Mouse (Mus musculus) kidney, adult 2 months (tissue): ENCODE data around the gene Ceacam18. TPM values are rescaled to one million over a fixed set of nuclear protein-coding genes. Genes with fewer than 3 reads are reported as not detected.

Experiments used
- DNase-seq: peaks from one replicate; pipeline ENCODE4 v3.0.0; 2021
- H3K27ac ChIP-seq: fragments of 200-500 bp; 2 replicates; pipeline ENCODE4 v1.5.1; 2012; ENCODE audit warnings: low read depth, low read length, control low read depth, inconsistent platforms; ENCODE audit not compliant: insufficient read depth
- H3K27me3 ChIP-seq: fragments of 200-500 bp; replicated peaks from 2 replicates; pipeline ENCODE4 v1.6.1; 2012; ENCODE audit warnings: mild to moderate bottlenecking, moderate library complexity, low read length, inconsistent platforms; ENCODE audit not compliant: control insufficient read depth, insufficient read depth
- H3K36me3 ChIP-seq: fragments of 200-500 bp; 2 replicates; pipeline ENCODE4 v1.6.1; 2012; ENCODE audit warnings: mild to moderate bottlenecking, moderate library complexity, low read length, inconsistent platforms; ENCODE audit not compliant: control insufficient read depth, insufficient read depth
- H3K4me1 ChIP-seq: fragments of 200-500 bp; 2 replicates; pipeline ENCODE4 v1.6.1; 2011; ENCODE audit warnings: low read length; ENCODE audit not compliant: control insufficient read depth, insufficient read depth
- H3K4me3 ChIP-seq: fragments of 200-500 bp; 2 replicates; pipeline ENCODE4 v1.5.1; 2011; ENCODE audit warnings: mild to moderate bottlenecking, low read depth, low read length, control low read depth; ENCODE audit not compliant: insufficient read depth
- CTCF ChIP-seq: fragments of 200-500 bp; conservative IDR thresholded peaks from 2 replicates; pipeline ENCODE4 v1.5.1; 2011; ENCODE audit warnings: low read depth, mild to moderate bottlenecking, control low read depth, low read length, moderate library complexity, mixed read lengths; ENCODE audit not compliant: insufficient read depth, insufficient read length
- POLR2A ChIP-seq: fragments of 200-500 bp; IDR thresholded peaks from one replicate; pipeline ENCODE4 v1.6.1; 2011; ENCODE audit warnings: low read depth, low read length, control low read depth
- WGBS: fragments of 180-500 bp; shearing (Covaris S2); methylation state at CpG from one replicate; pipeline ENCODE4 v1.1.7; 2018; 5-methylcytosine and 5-hydroxymethylcytosine counted together
- polyA plus RNA-seq: library from polyadenylated mRNA; depleted of rRNA; stranded (reverse); fragments of >200 nt; gene quantifications from 2 replicates; pipeline ENCODE4 v1.2.3, GENCODE M21; 2012

Ceacam18 gene
- polyA plus RNA-seq, 1 experiment = not detected

GRCm38 (mm10) chr7:43637118-43637517 lies 2.6 kb downstream of the Ceacam18 start:
- Histone ChIP-seq H3K4me3 (no peak overlapping the region), H3K27ac (no peak overlapping the region), H3K27me3 (no peaks in the 10 kb centered on the region), H3K4me1 (no peaks in the 10 kb centered on the region), H3K36me3 (no peaks in the 10 kb centered on the region)
- TF ChIP-seq CTCF (no peak), POLR2A (no peak)
- WGBS = 72% methylated on average over 1 of the region's 1 CpGs
- no peak for DNase-seq

- Histone ChIP-seq H3K4me3 (no peak overlapping the region), H3K27ac (no peak overlapping the region; the same call in 1 of the 2 replicates), H3K27me3 (no peaks in the 10 kb centered on the region), H3K36me3 (no peaks in the 10 kb centered on the region), H3K4me1 (no peaks in the 10 kb centered on the region)
- peak; percentile 8 for DNase-seq
- TF ChIP-seq CTCF (no peak), POLR2A (no peak)
- 65% methylated on average over 5 of the region's 5 CpGs for WGBS
Observed at GRCm38 (mm10) chr7:43642587-43642986, 8.1 kb downstream of the Ceacam18 start.

- 81% methylated on average over 17 of the region's 17 CpGs for WGBS
- no peak for TF ChIP-seq CTCF
- TF ChIP-seq POLR2A = no peak
- no peaks in the 10 kb centered on the region for H3K36me3 ChIP-seq
- DNase-seq = no peak
- H3K27me3 ChIP-seq = no peaks in the 10 kb centered on the region
- no peak overlapping the region; the same call in 1 of the 2 replicates for H3K27ac ChIP-seq
- H3K4me3 ChIP-seq = no peak overlapping the region
- H3K4me1 ChIP-seq = no peaks in the 10 kb centered on the region
Observed at GRCm38 (mm10) chr7:43643046-43643652, 8.6 kb downstream of the Ceacam18 start.

GRCm38 (mm10) chr7:43652683-43653082 lies 18.2 kb downstream of the Ceacam18 start:
- H3K36me3 ChIP-seq = no peaks in the 10 kb centered on the region
- H3K27ac ChIP-seq = no peak overlapping the region
- TF ChIP-seq POLR2A = no peak
- no peak for TF ChIP-seq CTCF
- no peak overlapping the region for H3K4me3 ChIP-seq
- H3K4me1 ChIP-seq = no peaks in the 10 kb centered on the region
- 88% methylated on average over 6 of the region's 6 CpGs for WGBS
- DNase-seq = no peak
- no peaks in the 10 kb centered on the region for H3K27me3 ChIP-seq

GRCm38 (mm10) chr7:43654519-43654918 lies 20.0 kb downstream of the Ceacam18 start:
- H3K4me1 ChIP-seq = no peaks in the 10 kb centered on the region
- no peaks in the 10 kb centered on the region for H3K27me3 ChIP-seq
- no peak overlapping the region for H3K27ac ChIP-seq
- WGBS = 79% methylated on average over 3 of the region's 3 CpGs
- TF ChIP-seq POLR2A (no peak), CTCF (no peak)
- H3K4me3 ChIP-seq = no peak overlapping the region
- DNase-seq = no peak
- H3K36me3 ChIP-seq = no peaks in the 10 kb centered on the region

- Histone ChIP-seq H3K36me3 (no peaks in the 10 kb centered on the region), H3K27me3 (no peaks in the 10 kb centered on the region), H3K4me1 (no peaks in the 10 kb centered on the region), H3K4me3 (no peak overlapping the region), H3K27ac (no peak overlapping the region)
- no peak for DNase-seq
- 32% methylated on average over 6 of the region's 6 CpGs for WGBS
- no peak for TF ChIP-seq POLR2A
- TF ChIP-seq CTCF = no peak
Observed at GRCm38 (mm10) chr7:43656232-43656631, 21.7 kb downstream of the Ceacam18 start.

- WGBS = 76% methylated on average over 1 of the region's 1 CpGs
- no peaks in the 10 kb centered on the region for H3K27me3 ChIP-seq
- no peaks in the 10 kb centered on the region for H3K4me1 ChIP-seq
- no peaks in the 10 kb centered on the region for H3K36me3 ChIP-seq
- no peak within 1 kb of the TSS for H3K4me3 ChIP-seq
- DNase-seq = no peak
- H3K27ac ChIP-seq = no peak within 1 kb of the TSS
- TF ChIP-seq CTCF = no peak
- TF ChIP-seq POLR2A = no peak
Observed at GRCm38 (mm10) chr7:43660002-43660401, 25.5 kb downstream of the Ceacam18 start, which contains the start of gene Siglece. TSS of gene Siglece (minus strand) at chr7:43660161.
